In the genomic region with DNA sequence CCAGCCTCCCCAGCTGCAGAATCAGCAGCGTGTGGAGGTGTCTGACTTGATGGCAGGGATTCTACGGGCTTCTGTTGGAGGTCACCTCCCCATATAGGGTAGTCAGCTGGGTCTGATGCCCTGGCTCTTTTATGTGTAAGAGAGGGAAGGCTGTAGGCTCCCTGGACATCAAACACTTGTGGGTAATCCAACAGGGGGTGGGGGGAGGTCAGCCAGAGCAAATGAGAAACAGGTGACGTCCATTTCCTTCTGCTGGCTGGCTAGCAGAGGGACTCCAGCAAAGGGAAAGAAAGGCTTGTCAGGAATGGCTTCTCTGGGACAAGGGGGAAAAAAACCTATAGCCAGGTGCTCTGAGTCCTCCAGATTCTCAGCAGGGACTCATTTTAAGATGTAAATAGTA, we compare ENCODE assay signal across 14 mouse cellular contexts. TPM values are rescaled to one million over a fixed set of nuclear protein-coding genes. Genes with fewer than 3 reads are reported as not detected.
DNase-seq lines count a peak whose midpoint lies in the region; ATAC-seq lines count a peak whose summit lies in the region.
"Had no signal": no experiment of that assay in that cellular context is flagged by ENCODE, and none has a peak within 500 bp of the region (broad histone marks: within the 10 kb centered on the region; RNA-seq: fewer than 3 reads in every experiment).

No protein-coding gene starts in this region.

- no peaks in the 10 kb centered on the region for H3K9me3 ChIP-seq in embryonic facial prominence, embryonic 10.5 days
- no peaks in the 10 kb centered on the region for H3K9me3 ChIP-seq in hindbrain, embryonic 12.5 days (replicated peaks)
- H3K9me3 ChIP-seq in intestine, embryonic 15.5 days = no peaks in the 10 kb centered on the region
- H3K9me3 ChIP-seq: liver, embryonic 15.5 days had no signal

- intact Hi-C loops in gastrocnemius, postnatal 14 days (cut with DNase I; ENCODE audit: low total_unique reads) = no loop called here

- no peak for ATAC-seq in hindbrain, embryonic 12.5 days (ENCODE audit: low FRiP score)
- no peak for ATAC-seq in intestine, embryonic 15.5 days

- peak overlapping the region; percentile 27 for H3K4me3 ChIP-seq in embryonic facial prominence, embryonic 10.5 days
- no peak overlapping the region for H3K4me3 ChIP-seq in hindbrain, embryonic 12.5 days
- H3K4me3 ChIP-seq in intestine, embryonic 15.5 days (replicated peaks) = no peak overlapping the region
- H3K4me3 ChIP-seq: liver, embryonic 15.5 days had no signal

- peaks cover 100% of the 10 kb centered on the region for H3K4me1 ChIP-seq in embryonic facial prominence, embryonic 10.5 days
- peaks cover 91% of the 10 kb centered on the region for H3K4me1 ChIP-seq in hindbrain, embryonic 12.5 days
- H3K4me1 ChIP-seq in intestine, embryonic 15.5 days (replicated peaks) = peaks cover 50% of the 10 kb centered on the region
- H3K4me1 ChIP-seq: liver, embryonic 15.5 days had no signal

- peaks cover 11% of the 10 kb centered on the region for H3K27me3 ChIP-seq in embryonic facial prominence, embryonic 10.5 days (replicated peaks; ENCODE audit: low read depth, poor library complexity, severe bottlenecking)
- H3K27me3 ChIP-seq in hindbrain, embryonic 12.5 days = no peaks in the 10 kb centered on the region
- no peaks in the 10 kb centered on the region; the same call in 1 of the 2 replicates for H3K27me3 ChIP-seq in intestine, embryonic 15.5 days (replicated peaks)

- peak overlapping the region; percentile 11; the same call in 1 of the 2 replicates for H3K4me2 ChIP-seq in hindbrain, embryonic 12.5 days (replicated peaks)
- no peak overlapping the region for H3K4me2 ChIP-seq in intestine, embryonic 15.5 days (replicated peaks)
- H3K4me2 ChIP-seq: liver, embryonic 15.5 days had no signal

- H3K36me3 ChIP-seq in embryonic facial prominence, embryonic 10.5 days (replicated peaks) = peaks cover 12% of the 10 kb centered on the region
- H3K36me3 ChIP-seq in hindbrain, embryonic 12.5 days = no peaks in the 10 kb centered on the region
- no peaks in the 10 kb centered on the region for H3K36me3 ChIP-seq in intestine, embryonic 15.5 days
- H3K36me3 ChIP-seq: liver, embryonic 15.5 days had no signal

- no peak overlapping the region for H3K9ac ChIP-seq in hindbrain, embryonic 12.5 days
- no peak overlapping the region for H3K9ac ChIP-seq in intestine, embryonic 15.5 days
- H3K9ac ChIP-seq: liver, embryonic 15.5 days had no signal

- WGBS in embryonic facial prominence, embryonic 10.5 days = 23% methylated on average over 3 of the region's 3 CpGs
- 48% methylated on average over 3 of the region's 3 CpGs for WGBS in hindbrain, embryonic 12.5 days
- 49% methylated on average over 3 of the region's 3 CpGs for WGBS in intestine, embryonic 15.5 days

- H3K27ac ChIP-seq in embryonic facial prominence, embryonic 10.5 days (replicated peaks) = peak overlapping the region; percentile 77
- 0 out of 2 replicates have a peak overlapping the region, but pooled peaks have one; percentile 5 for H3K27ac ChIP-seq in hindbrain, embryonic 12.5 days
- no peak overlapping the region for H3K27ac ChIP-seq in intestine, embryonic 15.5 days
- H3K27ac ChIP-seq: liver, embryonic 15.5 days had no signal

- DNase-seq in 3T3-L1 (ENCODE audit: low read depth, low spot score) = peak; percentile 37
- peak; percentile 84 for DNase-seq in embryonic facial prominence, embryonic 10.5 days (ENCODE audit: low spot score)
- peak; percentile 70 for DNase-seq in mesoderm, embryonic 11.5 days (ENCODE audit: low read depth, low spot score)
- DNase-seq in gastrocnemius, postnatal 14 days = no peak
- DNase-seq in layer of hippocampus, adult 9-10 months (ENCODE audit: low spot score) = no peak
- DNase-seq in cerebellum, postnatal 4 days (ENCODE audit: low spot score in 2 of 2) = no peak
- DNase-seq: adrenal gland, adult 2 months; cerebellum, postnatal 36 days; heart, adult 11 months; kidney, postnatal 4 days; thymus, postnatal 36 days had no signal

RNA-seq across cellular contexts. Expression of gene Nav1, which starts 28.0 kb away (rescaled TPM):
- 24.1 and 27.6 TPM in 2 replicates for polyA plus RNA-seq in embryonic facial prominence, embryonic 10.5 days (2016; fragmentation: Nextera tagmentation; extraction: Ambion mirVana)
- 35.9 and 41.0 TPM in 2 replicates for polyA plus RNA-seq in hindbrain, embryonic 12.5 days (2016; fragmentation: Nextera tagmentation; extraction: Ambion mirVana)
- total RNA-seq in gastrocnemius, postnatal 14 days (2021) = 10 to 100 TPM; 13.6 to 15.6 TPM
- 11.5 and 12.5 TPM in 2 replicates for polyA plus RNA-seq in intestine, embryonic 15.5 days (2015; fragmentation: Nextera tagmentation; extraction: Ambion mirVana)

Comparison
In these comparisons a context has a peak if more than half of its experiments do, and no peak if none do; other contexts are left out.
1. DNase-seq: peak in 3T3-L1 (single experiment), embryonic facial prominence, embryonic 10.5 days (single experiment) and mesoderm, embryonic 11.5 days (single experiment); none in gastrocnemius, postnatal 14 days (single experiment), layer of hippocampus, adult 9-10 months (single experiment) and cerebellum, postnatal 4 days (0 of 2).